Mouse (Mus musculus): ENCODE measurements around the gene Gm47791.

The Gm47791 gene

GRCm38 (mm10) chr1:82785546-82785945, 14.5 kb upstream of the Gm47791 start:
- peak; percentile 79 to 85 for DNase-seq

DNA sequence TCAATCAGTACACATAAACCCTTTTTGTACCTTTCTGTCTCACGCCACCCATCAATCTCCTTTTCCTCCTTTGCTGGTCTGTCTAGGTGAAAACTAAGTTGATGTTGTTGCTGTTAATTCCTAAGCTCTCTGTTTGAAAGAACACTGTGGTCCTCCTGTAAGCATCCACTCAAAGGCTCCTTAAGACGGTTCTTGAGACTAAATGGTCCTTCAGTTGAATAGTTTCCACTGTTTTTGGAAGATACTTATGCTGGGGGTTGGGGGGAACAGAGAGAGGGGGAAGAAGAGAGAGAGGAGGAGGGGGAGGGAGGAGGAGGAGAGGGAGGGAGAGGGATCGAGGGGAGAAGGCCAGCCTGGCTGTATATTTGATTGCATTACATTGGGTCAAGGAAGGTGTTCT, 12.5 kb upstream of the Gm47791 start:
- peak in 1 of 2 experiments; percentile 70 for DNase-seq

GRCm38 (mm10) chr1:82779388-82779966, 8.4 kb upstream of the Gm47791 start:
- DNase-seq: no peak

DNA sequence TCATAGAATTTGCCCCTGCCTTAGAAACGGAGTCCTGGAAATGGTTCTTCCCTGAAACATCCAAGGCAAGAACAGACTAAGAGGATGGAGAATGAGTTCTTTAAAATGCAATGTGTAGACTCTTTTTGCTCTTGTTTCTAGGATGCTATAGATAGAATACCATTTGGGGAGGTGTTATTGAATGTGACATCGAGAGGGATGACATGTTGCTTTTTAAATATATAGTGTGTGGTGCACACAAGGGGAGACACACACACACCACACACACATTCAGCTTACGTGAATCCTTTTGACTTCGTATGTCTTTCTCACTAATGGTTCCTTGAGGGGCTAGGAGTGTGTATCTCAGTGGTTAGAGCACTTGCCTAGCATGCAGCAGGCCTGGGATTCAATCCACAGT, 4.2 kb upstream of the Gm47791 start:
- no peak for DNase-seq

DNA sequence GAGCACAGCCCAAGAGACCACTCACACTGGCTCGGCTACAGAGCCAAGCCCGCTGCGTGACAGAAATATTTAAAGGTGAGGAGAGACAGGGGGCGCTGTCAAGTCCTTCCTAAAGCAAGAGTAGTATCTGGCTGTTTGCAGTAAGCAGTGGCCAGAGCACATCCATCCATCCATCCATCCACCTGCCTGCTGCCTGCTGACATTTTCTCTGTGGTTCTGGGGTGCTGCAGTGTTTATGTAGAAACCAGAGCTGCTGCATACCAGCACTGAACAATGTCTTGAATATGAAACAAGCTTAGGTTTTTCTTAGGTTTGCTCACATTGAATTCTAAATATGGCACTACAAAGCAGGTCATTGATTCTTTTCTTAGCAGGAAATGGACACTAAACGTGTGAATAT, 2.2 kb upstream of the Gm47791 start:
- DNase-seq: no peak

GRCm38 (mm10) chr1:82772428-82772827, 1.4 kb upstream of the Gm47791 start:
- no peak for DNase-seq

GRCm38 (mm10) chr1:82768269-82768668, 2.8 kb downstream of the Gm47791 start, which contains the start of gene Tm4sf20:
Tm4sf20 (minus strand) TSS chr1:82768461.
- DNase-seq: no peak

GRCm38 (mm10) chr1:82766641-82767040, 4.4 kb downstream of the Gm47791 start:
- DNase-seq: no peak

- DNase-seq: no peak
Observed at GRCm38 (mm10) chr1:82766227-82766626, 4.8 kb downstream of the Gm47791 start.

- no peak for DNase-seq
Observed at GRCm38 (mm10) chr1:82762274-82762673, 8.8 kb downstream of the Gm47791 start.

GRCm38 (mm10) chr1:82761454-82762169, 9.4 kb downstream of the Gm47791 start:
- no peak for DNase-seq

DNA sequence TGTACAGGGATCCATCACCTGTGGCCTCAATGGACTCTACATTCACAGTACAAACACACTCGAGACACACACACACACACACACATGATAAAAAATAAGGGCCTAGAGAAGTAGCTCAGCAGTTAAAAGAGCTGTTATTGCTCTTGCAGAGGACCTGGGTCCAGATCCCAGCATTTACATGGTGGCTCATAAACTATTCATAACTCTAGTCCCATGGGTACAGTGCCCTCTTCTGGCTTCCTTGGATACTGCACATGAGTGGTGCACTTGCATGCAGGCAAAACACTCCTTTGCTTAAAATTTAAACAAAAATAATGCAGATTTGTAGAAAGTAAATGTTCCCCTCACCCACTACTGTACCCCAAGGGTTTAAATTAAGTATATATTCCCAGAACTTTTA, 11.5 kb downstream of the Gm47791 start:
- no peak for DNase-seq

DNA sequence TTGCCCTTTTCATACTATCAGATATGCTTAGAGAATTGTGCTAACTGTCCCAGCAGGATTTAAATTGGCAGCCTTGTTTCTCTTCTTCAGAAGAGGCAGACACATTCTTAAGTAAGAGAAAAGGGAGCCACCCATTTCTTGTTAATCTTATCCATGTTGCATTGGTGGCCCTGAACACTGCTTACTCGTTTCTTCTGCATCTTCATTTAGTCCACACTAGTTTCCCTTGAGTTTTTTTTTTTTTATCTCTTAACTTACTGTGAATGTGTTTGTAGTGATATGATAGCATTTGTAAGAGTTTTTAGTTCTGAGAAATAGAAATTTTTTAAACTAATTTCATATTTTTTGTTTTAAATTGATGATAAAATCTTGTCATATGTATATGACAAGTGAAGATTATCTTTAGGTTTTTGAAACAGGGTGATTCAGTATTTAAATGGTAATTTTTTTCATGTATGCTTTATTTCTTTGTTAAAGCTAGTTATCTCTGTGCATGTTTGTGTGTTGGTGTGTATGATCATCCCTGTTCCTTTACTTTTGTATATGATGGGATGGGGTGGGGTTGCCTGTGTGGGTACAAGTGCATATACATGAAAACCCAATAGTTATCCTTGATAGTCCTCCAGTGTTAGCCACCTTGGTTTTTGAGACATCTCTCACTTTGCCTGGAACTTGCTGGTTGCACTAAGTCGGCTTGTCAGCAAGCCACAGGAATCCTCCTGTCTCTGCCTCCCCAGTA, 23.2 kb downstream of the Gm47791 start:
- DNase-seq: no peak

- DNase-seq: no peak
Observed at GRCm38 (mm10) chr1:82746408-82746807, 24.6 kb downstream of the Gm47791 start.

- DNase-seq: no peak
Observed at GRCm38 (mm10) chr1:82743962-82744361, 27.1 kb downstream of the Gm47791 start.

DNA sequence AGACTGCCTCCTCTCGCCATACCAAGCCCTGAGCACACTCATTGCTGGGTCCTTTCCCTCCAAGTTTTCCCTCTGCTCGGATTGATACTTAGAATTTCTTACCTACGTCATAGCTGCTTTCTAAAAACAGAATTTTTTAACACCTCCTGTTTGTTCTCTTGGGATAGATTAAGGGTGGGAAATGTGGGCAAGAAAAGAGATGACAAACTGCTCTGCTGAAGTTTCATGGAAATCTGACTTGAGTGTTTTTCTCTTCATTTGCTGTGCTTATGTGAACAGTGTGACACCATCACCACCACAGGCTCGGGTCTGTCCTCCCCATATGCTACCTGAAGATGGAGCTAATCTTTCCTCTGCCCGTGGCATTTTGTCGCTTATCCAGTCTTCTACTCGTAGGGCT, 29.5 kb downstream of the Gm47791 start:
- DNase-seq: no peak

- no peak for DNase-seq
Observed at GRCm38 (mm10) chr1:82738066-82738465, 33.0 kb downstream of the Gm47791 start.

GRCm38 (mm10) chr1:82733357-82733756, 37.7 kb downstream of the Gm47791 start:
- DNase-seq: no peak

- no peak for DNase-seq
Observed at GRCm38 (mm10) chr1:82726482-82726881, 44.6 kb downstream of the Gm47791 start.

DNA sequence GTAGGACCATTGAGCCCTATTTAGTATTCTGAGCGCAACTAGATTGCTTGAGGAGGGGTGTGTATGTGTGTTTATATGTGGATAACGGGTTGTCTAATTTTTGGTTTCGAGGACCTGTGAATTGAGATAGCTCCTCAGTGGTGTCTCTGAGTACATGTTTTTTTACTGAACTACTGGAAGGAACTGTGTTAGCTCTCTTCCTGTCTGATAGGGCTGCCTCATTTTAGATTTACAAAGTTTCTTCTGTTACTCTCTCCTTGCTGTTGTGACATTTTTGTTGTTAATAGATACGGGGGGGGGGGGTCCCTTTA, 45.2 kb downstream of the Gm47791 start:
- no peak for DNase-seq

GRCm38 (mm10) chr1:82725026-82725874, 45.8 kb downstream of the Gm47791 start:
- DNase-seq: peak in 1 of 2 experiments; percentile 85

DNA sequence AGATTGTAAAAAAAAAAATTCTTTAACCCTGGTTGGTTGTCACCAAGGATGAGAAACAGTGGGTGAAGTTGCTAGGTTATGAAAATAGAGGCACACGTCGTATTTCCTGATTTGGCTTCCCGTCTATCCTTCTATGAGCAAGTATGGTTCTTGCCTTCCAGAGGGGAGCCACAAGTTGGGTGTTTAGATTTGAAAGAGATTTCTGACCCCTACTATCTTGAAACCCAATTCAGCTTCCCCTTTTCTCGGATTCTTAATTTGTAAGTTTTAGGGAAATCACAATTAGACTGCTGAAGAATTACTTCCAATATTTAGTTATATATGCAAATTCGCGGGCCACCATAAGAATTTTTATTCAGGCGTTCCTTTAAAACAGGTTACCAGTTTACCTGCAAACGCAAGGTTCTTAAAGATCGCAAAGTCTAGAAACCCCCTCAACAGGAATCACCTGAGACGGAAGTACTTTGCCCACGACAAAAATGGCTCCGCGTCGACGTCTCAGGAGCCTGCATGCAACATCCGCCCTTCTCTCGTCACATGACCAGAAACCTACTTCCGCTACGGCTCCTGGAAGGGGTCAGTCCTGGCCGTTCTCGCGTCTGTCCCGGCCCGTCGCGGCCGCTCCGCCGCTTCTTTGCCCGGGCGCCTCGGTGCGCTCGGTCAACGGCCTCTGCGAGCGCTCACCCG, 46.6 kb downstream of the Gm47791 start, which contains the start of gene Mff:
Mff (plus strand) TSS at position 552 of the 687 bp plus-strand sequence.
- DNase-seq: peak; percentile 95

All from lung, adult 18-20 months (tissue).